Mouse (Mus musculus) heart, postnatal 25 days (tissue): ENCODE measurements at regions not wholly inside any gene's neighbourhood (a gene's known extent, or its start where the extent isn't known, plus 50 kb on each side); places are given as distances from the start of the nearest gene placed in this dataset. TPM values are rescaled to one million over a fixed set of nuclear protein-coding genes. Genes with fewer than 3 reads are reported as not detected.

ENCODE experiments used
- DNase-seq: peaks from one replicate; pipeline ENCODE4 v3.0.0; 2022; ENCODE audit warnings: low spot score
- intact Hi-C: fragments of 180-260 bp; cut with DNase I; formaldehyde crosslinking; loops from one replicate; pipeline ENCODE4 v1.15.1; 2025
- microRNA-seq: library from miRNA; unstranded; fragments of <30 nt; microRNA quantifications from one replicate; pipeline ENCODE4 v1.2.0, GENCODE M21; 2022

DNA sequence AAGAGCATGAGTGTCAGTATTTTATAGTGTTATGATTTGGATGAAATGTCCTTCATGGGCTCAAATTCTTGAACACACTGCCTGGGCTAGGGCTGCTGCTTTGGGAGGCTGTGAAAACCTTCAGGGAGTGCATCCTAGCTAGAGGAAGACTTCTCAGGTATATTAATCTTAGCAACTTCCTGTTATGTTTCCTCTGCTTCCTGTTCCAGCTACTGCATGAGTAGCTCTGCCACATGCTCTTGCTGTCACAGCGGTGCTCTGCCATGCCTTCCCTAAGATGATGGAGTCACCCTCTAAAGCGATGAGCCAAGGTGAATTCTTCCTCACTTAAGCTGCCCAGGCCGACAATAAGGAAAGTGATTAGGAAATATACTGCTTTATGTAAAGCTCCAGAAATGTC, 60.1 kb upstream of the Pitrm1 start:
- intact Hi-C loops, result no loop called here

DNA sequence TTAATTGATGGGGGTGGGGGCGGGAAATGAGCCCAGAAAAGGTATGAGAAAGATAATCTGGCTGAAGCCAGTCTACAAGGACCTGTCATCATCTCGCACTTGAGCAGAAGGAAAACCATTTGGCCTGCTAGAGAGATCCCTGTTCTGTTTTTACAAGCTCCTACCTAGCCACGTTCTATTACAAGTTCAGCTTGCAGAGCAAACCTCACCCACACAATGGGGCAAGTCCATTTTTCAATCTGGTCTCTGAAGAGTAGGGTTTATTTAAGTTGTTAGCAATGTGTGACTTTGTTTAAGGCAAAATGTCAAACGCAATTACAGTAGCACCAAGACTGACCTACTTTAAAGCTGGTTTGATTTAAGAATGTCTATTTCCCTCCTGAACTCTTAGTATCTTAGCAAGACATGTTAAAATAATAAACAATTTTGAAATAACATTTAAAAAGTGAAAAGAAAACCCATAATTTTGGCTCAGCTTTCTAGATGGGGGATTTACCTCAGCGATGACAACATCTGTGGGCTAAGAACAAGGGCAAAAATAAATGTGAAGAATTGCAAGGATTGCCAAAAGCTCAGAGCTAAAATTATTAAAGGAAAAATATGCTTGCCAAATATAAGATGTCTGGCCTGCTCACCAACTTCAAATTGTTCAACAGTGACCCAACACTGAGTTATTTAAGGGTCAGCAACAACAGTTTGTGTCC, 54.9 kb upstream of the Pitrm1 start:
- intact Hi-C loops, result no loop called here
- no peak for DNase-seq

More for the DNA sequence above, 60.1 kb upstream of the Pitrm1 start:
- no peak for DNase-seq

Small RNAs in the stretch of these regions (microRNA-seq; reads per million reads assigned to microRNA genes)
- not detected for gene Gm26259
